Mouse (Mus musculus): ENCODE data around the gene Sag. TPM values are rescaled to one million over a fixed set of nuclear protein-coding genes. Genes with fewer than 3 reads are reported as not detected.

Gene Sag
- polyA plus RNA-seq, 1 experiment from 2014 or later: 2.7 TPM

GRCm38 (mm10) chr1:87789665-87790064 is 13.8 kb upstream of the Sag start:
- Histone ChIP-seq H3K27me3 (no peaks in the 10 kb centered on the region), H3K4me2 (no peak overlapping the region), H3K4me1 (no peaks in the 10 kb centered on the region), H3K9ac (no peak overlapping the region), H3K36me3 (replicated peaks) (peaks cover 77% of the 10 kb centered on the region), H3K27ac (no peak overlapping the region), H3K4me3 (replicated peaks) (no peak overlapping the region), H3K9me3 (no peaks in the 10 kb centered on the region)
- WGBS: 94% methylated on average over 8 of the region's 8 CpGs
- ATAC-seq (ENCODE audit: low FRiP score): no peak

GRCm38 (mm10) chr1:87792438-87793137 is 10.9 kb upstream of the Sag start:
- no peak overlapping the region for H3K27ac ChIP-seq
- no peak overlapping the region for H3K9ac ChIP-seq
- no peaks in the 10 kb centered on the region for H3K4me1 ChIP-seq
- WGBS: 86% methylated on average over 4 of the region's 4 CpGs
- no peak for ATAC-seq (ENCODE audit: low FRiP score)
- peaks cover 52% of the 10 kb centered on the region for H3K36me3 ChIP-seq (replicated peaks)
- H3K27me3 ChIP-seq: no peaks in the 10 kb centered on the region
- no peak overlapping the region for H3K4me2 ChIP-seq
- H3K9me3 ChIP-seq: no peaks in the 10 kb centered on the region
- H3K4me3 ChIP-seq (replicated peaks): no peak overlapping the region

GRCm38 (mm10) chr1:87793138-87793449 is 10.4 kb upstream of the Sag start:
- H3K4me3 ChIP-seq (replicated peaks): no peak overlapping the region
- no peak for ATAC-seq (ENCODE audit: low FRiP score)
- peaks cover 48% of the 10 kb centered on the region for H3K36me3 ChIP-seq (replicated peaks)
- no peaks in the 10 kb centered on the region for H3K9me3 ChIP-seq
- 96% methylated on average over 6 of the region's 6 CpGs for WGBS
- H3K4me2 ChIP-seq: no peak overlapping the region
- no peaks in the 10 kb centered on the region for H3K27me3 ChIP-seq
- no peaks in the 10 kb centered on the region for H3K4me1 ChIP-seq
- no peak overlapping the region for H3K9ac ChIP-seq
- H3K27ac ChIP-seq: no peak overlapping the region

- H3K4me1 ChIP-seq: no peaks in the 10 kb centered on the region
- no peak overlapping the region for H3K9ac ChIP-seq
- H3K4me2 ChIP-seq: no peak overlapping the region
- no peak for ATAC-seq (ENCODE audit: low FRiP score)
- peaks cover 12% of the 10 kb centered on the region for H3K36me3 ChIP-seq (replicated peaks)
- H3K9me3 ChIP-seq: no peaks in the 10 kb centered on the region
- 90% methylated on average over 1 of the region's 1 CpGs for WGBS
- H3K27me3 ChIP-seq: no peaks in the 10 kb centered on the region
- H3K27ac ChIP-seq: no peak overlapping the region
- H3K4me3 ChIP-seq (replicated peaks): no peak overlapping the region
Observed at GRCm38 (mm10) chr1:87797702-87798101, 5.8 kb upstream of the Sag start.

GRCm38 (mm10) chr1:87798306-87798705 is 5.2 kb upstream of the Sag start:
- no peak for ATAC-seq (ENCODE audit: low FRiP score)
- whole genome bisulfite sequencing: 91% methylated on average over 2 of the region's 2 CpGs

DNA sequence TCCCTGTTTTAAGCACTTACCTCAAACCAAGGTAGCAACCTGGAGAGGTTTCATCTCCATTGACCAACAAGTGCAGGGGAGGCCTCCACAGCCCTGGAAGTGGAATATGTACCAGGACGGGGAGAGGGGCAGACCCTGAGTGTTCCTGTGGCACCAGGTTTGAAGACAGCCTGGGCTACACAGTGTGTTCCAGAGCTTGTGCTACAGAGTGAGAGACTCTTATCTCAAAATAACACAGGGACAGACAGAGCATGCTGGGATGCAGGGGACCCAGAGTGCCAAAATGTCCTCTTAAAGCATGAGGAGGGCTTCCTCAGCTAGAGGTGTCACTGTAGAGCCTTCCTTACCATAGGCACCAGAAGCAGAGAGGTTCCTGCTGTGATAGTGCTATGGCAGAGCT is 4.3 kb downstream of the Sag start:
- Histone ChIP-seq H3K4me1 (no peaks in the 10 kb centered on the region), H3K9me3 (no peaks in the 10 kb centered on the region), H3K27me3 (no peaks in the 10 kb centered on the region), H3K9ac (no peak overlapping the region), H3K4me2 (no peak overlapping the region), H3K36me3 (replicated peaks) (no peaks in the 10 kb centered on the region), H3K27ac (no peak overlapping the region), H3K4me3 (replicated peaks) (no peak overlapping the region)
- no peak for ATAC-seq (ENCODE audit: low FRiP score)
- 84% methylated on average over 1 of the region's 1 CpGs for WGBS

More at GRCm38 (mm10) chr1:87798306-87798705, 5.2 kb upstream of the Sag start:
- Histone ChIP-seq H3K4me1 (no peaks in the 10 kb centered on the region), H3K36me3 (replicated peaks) (peaks cover 6% of the 10 kb centered on the region), H3K9me3 (no peaks in the 10 kb centered on the region), H3K4me2 (no peak overlapping the region), H3K27ac (no peak overlapping the region), H3K27me3 (no peaks in the 10 kb centered on the region), H3K9ac (no peak overlapping the region), H3K4me3 (replicated peaks) (no peak overlapping the region)

GRCm38 (mm10) chr1:87811391-87811790 is 7.9 kb downstream of the Sag start:
- H3K4me1 ChIP-seq: no peaks in the 10 kb centered on the region
- 94% methylated on average over 7 of the region's 7 CpGs for WGBS
- no peak for ATAC-seq (ENCODE audit: low FRiP score)

GRCm38 (mm10) chr1:87812061-87812460 is 8.6 kb downstream of the Sag start:
- no peaks in the 10 kb centered on the region for H3K9me3 ChIP-seq
- no peak overlapping the region for H3K27ac ChIP-seq
- WGBS: 83% methylated on average over 10 of the region's 10 CpGs
- H3K4me2 ChIP-seq: no peak overlapping the region
- H3K27me3 ChIP-seq: no peaks in the 10 kb centered on the region
- H3K36me3 ChIP-seq (replicated peaks): no peaks in the 10 kb centered on the region
- no peak overlapping the region for H3K4me3 ChIP-seq (replicated peaks)
- H3K4me1 ChIP-seq: no peaks in the 10 kb centered on the region
- ATAC-seq (ENCODE audit: low FRiP score): no peak
- H3K9ac ChIP-seq: no peak overlapping the region

More at GRCm38 (mm10) chr1:87811391-87811790, 7.9 kb downstream of the Sag start:
- Histone ChIP-seq H3K36me3 (replicated peaks) (no peaks in the 10 kb centered on the region), H3K4me2 (no peak overlapping the region), H3K9ac (no peak overlapping the region), H3K27ac (no peak overlapping the region), H3K9me3 (no peaks in the 10 kb centered on the region), H3K4me3 (replicated peaks) (no peak overlapping the region), H3K27me3 (no peaks in the 10 kb centered on the region)

DNA sequence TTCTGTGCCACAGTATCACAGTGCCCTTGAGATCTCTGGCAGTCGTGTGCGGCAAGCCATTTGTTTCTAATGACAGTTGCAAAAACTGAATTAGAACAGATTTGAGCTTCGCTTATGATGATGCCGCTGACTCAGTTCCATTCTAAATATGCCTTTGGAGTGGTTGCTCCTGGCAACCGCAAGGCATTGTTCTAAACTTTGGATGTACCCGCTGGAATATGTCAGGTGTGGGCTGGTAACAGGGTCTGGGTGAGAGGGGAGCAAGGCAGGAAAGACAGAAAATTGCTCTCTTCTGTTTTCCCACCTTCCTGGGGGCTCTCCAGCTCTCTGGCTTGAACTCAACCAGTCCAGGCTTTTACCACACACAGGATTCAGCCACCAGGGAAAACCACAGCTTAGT is 9.7 kb downstream of the Sag start:
- Histone ChIP-seq H3K4me3 (replicated peaks) (no peak overlapping the region), H3K9me3 (no peaks in the 10 kb centered on the region), H3K4me1 (no peaks in the 10 kb centered on the region), H3K27ac (no peak overlapping the region), H3K27me3 (no peaks in the 10 kb centered on the region), H3K4me2 (no peak overlapping the region), H3K9ac (no peak overlapping the region), H3K36me3 (replicated peaks) (no peaks in the 10 kb centered on the region)
- ATAC-seq (ENCODE audit: low FRiP score): no peak
- WGBS: 80% methylated on average over 6 of the region's 6 CpGs

DNA sequence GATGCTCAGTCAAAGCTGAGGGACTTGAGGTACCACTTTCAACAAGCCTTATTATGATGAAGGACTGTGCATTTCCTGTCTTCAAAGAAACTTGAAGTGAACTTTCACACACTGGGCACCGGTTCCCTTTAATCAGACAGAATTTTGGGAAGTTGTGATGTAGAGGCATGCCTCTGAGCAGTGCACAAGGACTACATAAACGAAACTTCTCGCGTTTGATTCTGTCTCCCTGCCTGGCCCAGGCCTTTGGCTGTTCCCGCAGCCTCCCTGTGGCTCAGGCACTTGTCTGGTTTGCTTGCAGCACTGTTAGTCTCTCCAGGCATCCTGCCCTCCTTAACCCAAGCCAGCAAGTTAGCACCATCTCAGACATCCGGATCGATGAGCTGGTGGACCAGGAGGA is 10.2 kb downstream of the Sag start:
- ATAC-seq (ENCODE audit: low FRiP score): no peak
- no peaks in the 10 kb centered on the region for H3K9me3 ChIP-seq
- no peak overlapping the region for H3K4me2 ChIP-seq
- H3K27ac ChIP-seq: no peak overlapping the region
- WGBS: 82% methylated on average over 7 of the region's 7 CpGs
- no peak overlapping the region for H3K9ac ChIP-seq
- H3K36me3 ChIP-seq (replicated peaks): no peaks in the 10 kb centered on the region
- H3K4me3 ChIP-seq (replicated peaks): no peak overlapping the region
- no peaks in the 10 kb centered on the region for H3K27me3 ChIP-seq
- no peaks in the 10 kb centered on the region for H3K4me1 ChIP-seq

DNA sequence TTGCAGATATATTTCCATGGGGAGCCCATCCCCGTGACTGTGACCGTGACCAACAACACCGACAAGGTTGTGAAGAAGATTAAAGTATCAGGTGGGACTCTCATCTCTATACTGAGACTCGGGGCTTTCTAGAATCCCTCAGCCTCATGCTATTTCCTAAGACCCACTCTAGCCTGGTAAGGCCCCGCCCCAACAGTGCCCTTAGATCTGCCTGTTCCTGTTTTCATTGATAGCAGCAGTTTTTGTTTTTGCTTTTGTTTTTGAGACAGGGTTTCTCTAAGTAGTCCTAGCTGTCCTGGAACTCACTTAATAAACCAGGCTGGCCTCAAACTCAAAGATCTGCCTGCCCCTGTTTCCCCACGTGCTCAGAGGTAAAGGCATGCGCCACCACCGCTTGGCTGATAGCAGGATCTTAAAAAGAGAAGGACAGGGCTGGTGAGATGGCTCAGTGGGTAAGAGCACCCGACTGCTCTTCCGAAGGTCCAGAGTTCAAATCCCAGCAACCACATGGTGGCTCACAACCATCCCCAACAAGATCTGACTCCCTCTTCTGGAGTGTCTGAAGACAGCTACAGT is 21.0 kb downstream of the Sag start:
- Histone ChIP-seq H3K36me3 (replicated peaks) (no peaks in the 10 kb centered on the region), H3K27me3 (no peaks in the 10 kb centered on the region), H3K4me2 (no peak overlapping the region), H3K27ac (no peak overlapping the region), H3K4me3 (replicated peaks) (no peak overlapping the region), H3K9ac (no peak overlapping the region), H3K4me1 (peaks cover 4% of the 10 kb centered on the region; the same call in 1 of the 2 replicates), H3K9me3 (no peaks in the 10 kb centered on the region)
- ATAC-seq (ENCODE audit: low FRiP score): no peak
- 91% methylated on average over 10 of the region's 10 CpGs for WGBS

DNA sequence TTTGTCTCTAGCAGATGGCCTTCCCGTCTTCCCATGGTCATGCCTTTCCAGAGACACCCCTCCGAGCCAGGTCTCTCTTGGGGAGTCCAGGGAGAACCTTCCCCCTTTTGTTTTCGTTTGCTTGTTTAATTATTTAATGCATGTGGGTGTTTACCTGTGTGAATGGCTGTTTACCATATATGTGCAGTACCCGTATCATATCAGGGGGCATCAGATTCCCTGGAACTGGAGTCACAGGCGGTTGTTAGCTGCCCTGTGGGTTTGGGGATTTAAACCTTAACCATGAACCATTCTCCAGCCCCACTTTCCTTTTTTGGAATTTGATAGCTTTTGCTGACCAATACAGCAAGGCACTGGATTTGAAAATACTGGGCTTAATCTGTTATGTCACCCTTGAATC is 21.8 kb downstream of the Sag start:
- H3K36me3 ChIP-seq (replicated peaks): no peaks in the 10 kb centered on the region
- 90% methylated on average over 5 of the region's 5 CpGs for WGBS

DNA sequence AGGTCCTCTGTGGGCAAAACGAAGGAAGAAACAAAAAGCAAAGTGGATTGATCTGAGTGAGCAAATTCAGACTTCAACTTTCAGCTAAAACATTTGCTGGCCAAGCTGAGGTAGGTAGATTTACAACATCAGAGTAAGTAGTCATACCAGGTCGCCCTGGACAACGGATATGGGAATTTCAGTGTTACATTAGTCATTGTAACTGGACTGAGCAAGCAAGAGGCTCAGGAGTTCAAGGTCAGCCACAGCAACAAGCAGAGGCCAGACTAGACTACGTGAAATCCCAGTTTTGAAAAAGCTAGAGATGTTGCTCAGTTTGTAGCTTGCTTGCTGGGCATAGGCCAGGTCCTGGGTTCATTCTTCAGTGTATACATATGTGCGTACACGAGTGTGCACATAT is 22.5 kb downstream of the Sag start:
- no peak overlapping the region for H3K27ac ChIP-seq
- H3K9ac ChIP-seq: no peak overlapping the region
- no peaks in the 10 kb centered on the region for H3K9me3 ChIP-seq
- H3K36me3 ChIP-seq (replicated peaks): no peaks in the 10 kb centered on the region
- peaks cover 5% of the 10 kb centered on the region; the same call in 1 of the 2 replicates for H3K4me1 ChIP-seq
- H3K27me3 ChIP-seq: no peaks in the 10 kb centered on the region
- no peak overlapping the region for H3K4me2 ChIP-seq
- no peak for ATAC-seq (ENCODE audit: low FRiP score)
- WGBS: 88% methylated on average over 6 of the region's 6 CpGs
- H3K4me3 ChIP-seq (replicated peaks): no peak overlapping the region

More for the DNA sequence above, 21.8 kb downstream of the Sag start:
- Histone ChIP-seq H3K27me3 (no peaks in the 10 kb centered on the region), H3K27ac (no peak overlapping the region), H3K4me1 (peaks cover 5% of the 10 kb centered on the region; the same call in 1 of the 2 replicates), H3K9ac (no peak overlapping the region), H3K4me3 (replicated peaks) (no peak overlapping the region), H3K9me3 (no peaks in the 10 kb centered on the region), H3K4me2 (no peak overlapping the region)
- no peak for ATAC-seq (ENCODE audit: low FRiP score)

All from forebrain, embryonic 12.5 days (tissue).